Mouse (Mus musculus): Measurements from ENCODE around the gene Ddx39. TPM values are rescaled to one million over a fixed set of nuclear protein-coding genes. Genes with fewer than 3 reads are reported as not detected.

The Ddx39 gene
- polyA plus RNA-seq, 1 experiment from 2014 or later: 150 TPM

GRCm38 (mm10) chr8:83739711-83740468 is 24.9 kb downstream of the Ddx39 start:
- no peak for ATAC-seq (ENCODE audit: low read depth)
- Histone ChIP-seq H3K27me3 (ENCODE audit: control insufficient read depth, insufficient read depth, low read depth, low read length) (no peaks in the 10 kb centered on the region), H3K27ac (ENCODE audit: low read length) (peak overlapping the region; percentile 94), H3K4me3 (ENCODE audit: low read length) (peak overlapping the region; percentile 66), H3K9ac (ENCODE audit: low read length) (peak overlapping the region; percentile 77), H3K36me3 (ENCODE audit: control insufficient read depth, insufficient read depth, low read length) (no peaks in the 10 kb centered on the region), H3K4me2 (ENCODE audit: low read depth, low read length) (peak overlapping the region; percentile 75), H3K4me1 (replicated peaks; ENCODE audit: control insufficient read depth, insufficient read depth, low read length) (peaks cover 31% of the 10 kb centered on the region), H3K9me3 (ENCODE audit: control insufficient read depth, low read length) (no peaks in the 10 kb centered on the region)
- WGBS: 29% methylated on average over 8 of the region's 8 CpGs

- H3K27ac ChIP-seq (ENCODE audit: low read length): peak overlapping the region; percentile 94
- H3K4me2 ChIP-seq (ENCODE audit: low read depth, low read length): peak overlapping the region; percentile 75
- no peaks in the 10 kb centered on the region for H3K36me3 ChIP-seq (ENCODE audit: control insufficient read depth, insufficient read depth, low read length)
- WGBS: 17% methylated on average over 3 of the region's 3 CpGs
- ATAC-seq (ENCODE audit: low read depth): peak; percentile 11; the same call in 1 of the 2 replicates
- peaks cover 31% of the 10 kb centered on the region for H3K4me1 ChIP-seq (replicated peaks; ENCODE audit: control insufficient read depth, insufficient read depth, low read length)
- no peaks in the 10 kb centered on the region for H3K9me3 ChIP-seq (ENCODE audit: control insufficient read depth, low read length)
- H3K4me3 ChIP-seq (ENCODE audit: low read length): peak overlapping the region; percentile 66
- peak overlapping the region; percentile 77 for H3K9ac ChIP-seq (ENCODE audit: low read length)
- H3K27me3 ChIP-seq (ENCODE audit: control insufficient read depth, insufficient read depth, low read depth, low read length): no peaks in the 10 kb centered on the region; the same call in 1 of the 2 replicates
These were observed 25.6 kb downstream of the Ddx39 start for GRCm38 (mm10) chr8:83740586-83740975.

GRCm38 (mm10) chr8:83740976-83741741 is 26.2 kb downstream of the Ddx39 start, which contains the start of gene Adgre5:
Gene Adgre5, minus strand, starts transcription at chr8:83741326.
- peaks cover 31% of the 10 kb centered on the region for H3K4me1 ChIP-seq (replicated peaks; ENCODE audit: control insufficient read depth, insufficient read depth, low read length)
- H3K36me3 ChIP-seq (ENCODE audit: control insufficient read depth, insufficient read depth, low read length): no peaks in the 10 kb centered on the region
- peak within 1 kb of the TSS; percentile 77 for H3K9ac ChIP-seq (ENCODE audit: low read length)
- H3K4me2 ChIP-seq (ENCODE audit: low read depth, low read length): peak within 1 kb of the TSS; percentile 75
- H3K9me3 ChIP-seq (ENCODE audit: control insufficient read depth, low read length): no peaks in the 10 kb centered on the region
- under 1% methylated on average over 46 of the region's 56 CpGs for WGBS
- H3K27me3 ChIP-seq (ENCODE audit: control insufficient read depth, insufficient read depth, low read depth, low read length): no peaks in the 10 kb centered on the region; the same call in 1 of the 2 replicates
- peak within 1 kb of the TSS; percentile 66 for H3K4me3 ChIP-seq (ENCODE audit: low read length)
- peak within 1 kb of the TSS; percentile 94 for H3K27ac ChIP-seq (ENCODE audit: low read length)
- peak; percentile 90 for ATAC-seq (ENCODE audit: low read depth)

- peak overlapping the region; percentile 77 for H3K9ac ChIP-seq (ENCODE audit: low read length)
- H3K4me3 ChIP-seq (ENCODE audit: low read length): peak overlapping the region; percentile 66
- ATAC-seq (ENCODE audit: low read depth): peak; percentile 11; the same call in 1 of the 2 replicates
- WGBS: 63% methylated on average over 19 of the region's 19 CpGs
- H3K27me3 ChIP-seq (ENCODE audit: control insufficient read depth, insufficient read depth, low read depth, low read length): no peaks in the 10 kb centered on the region; the same call in 1 of the 2 replicates
- H3K27ac ChIP-seq (ENCODE audit: low read length): peak overlapping the region; percentile 94
- peaks cover 31% of the 10 kb centered on the region for H3K4me1 ChIP-seq (replicated peaks; ENCODE audit: control insufficient read depth, insufficient read depth, low read length)
- H3K36me3 ChIP-seq (ENCODE audit: control insufficient read depth, insufficient read depth, low read length): no peaks in the 10 kb centered on the region
- no peaks in the 10 kb centered on the region for H3K9me3 ChIP-seq (ENCODE audit: control insufficient read depth, low read length)
- peak overlapping the region; percentile 75 for H3K4me2 ChIP-seq (ENCODE audit: low read depth, low read length)
These were observed 27.1 kb downstream of the Ddx39 start for GRCm38 (mm10) chr8:83741849-83742655.

- Histone ChIP-seq H3K27ac (ENCODE audit: low read length) (no peak overlapping the region), H3K36me3 (ENCODE audit: control insufficient read depth, insufficient read depth, low read length) (no peaks in the 10 kb centered on the region), H3K9ac (ENCODE audit: low read length) (no peak overlapping the region), H3K9me3 (ENCODE audit: control insufficient read depth, low read length) (no peaks in the 10 kb centered on the region), H3K4me2 (ENCODE audit: low read depth, low read length) (no peak overlapping the region), H3K4me3 (ENCODE audit: low read length) (no peak overlapping the region), H3K27me3 (ENCODE audit: control insufficient read depth, insufficient read depth, low read depth, low read length) (no peaks in the 10 kb centered on the region; the same call in 1 of the 2 replicates), H3K4me1 (replicated peaks; ENCODE audit: control insufficient read depth, insufficient read depth, low read length) (peaks cover 26% of the 10 kb centered on the region)
- ATAC-seq (ENCODE audit: low read depth): no peak
- WGBS: 89% methylated on average over 6 of the region's 6 CpGs
These were observed 28.0 kb downstream of the Ddx39 start for GRCm38 (mm10) chr8:83742968-83743367.

GRCm38 (mm10) chr8:83744070-83744469 is 29.1 kb downstream of the Ddx39 start:
- H3K9ac ChIP-seq (ENCODE audit: low read length): no peak overlapping the region
- no peak overlapping the region for H3K4me3 ChIP-seq (ENCODE audit: low read length)
- H3K9me3 ChIP-seq (ENCODE audit: control insufficient read depth, low read length): no peaks in the 10 kb centered on the region
- H3K36me3 ChIP-seq (ENCODE audit: control insufficient read depth, insufficient read depth, low read length): no peaks in the 10 kb centered on the region
- no peak overlapping the region for H3K27ac ChIP-seq (ENCODE audit: low read length)
- H3K4me2 ChIP-seq (ENCODE audit: low read depth, low read length): no peak overlapping the region
- no peak for ATAC-seq (ENCODE audit: low read depth)
- H3K27me3 ChIP-seq (ENCODE audit: control insufficient read depth, insufficient read depth, low read depth, low read length): no peaks in the 10 kb centered on the region; the same call in 1 of the 2 replicates
- peaks cover 28% of the 10 kb centered on the region for H3K4me1 ChIP-seq (replicated peaks; ENCODE audit: control insufficient read depth, insufficient read depth, low read length)
- WGBS: 83% methylated on average over 4 of the region's 4 CpGs

- WGBS: 2% methylated on average over 28 of the region's 28 CpGs
- Histone ChIP-seq H3K4me2 (ENCODE audit: low read depth, low read length) (peak overlapping the region; percentile 62), H3K27ac (ENCODE audit: low read length) (peak overlapping the region; percentile 92), H3K4me3 (ENCODE audit: low read length) (peak overlapping the region; percentile 34), H3K27me3 (ENCODE audit: control insufficient read depth, insufficient read depth, low read depth, low read length) (no peaks in the 10 kb centered on the region; the same call in 1 of the 2 replicates), H3K9ac (ENCODE audit: low read length) (peak overlapping the region; percentile 52), H3K4me1 (replicated peaks; ENCODE audit: control insufficient read depth, insufficient read depth, low read length) (peaks cover 13% of the 10 kb centered on the region), H3K9me3 (ENCODE audit: control insufficient read depth, low read length) (no peaks in the 10 kb centered on the region), H3K36me3 (ENCODE audit: control insufficient read depth, insufficient read depth, low read length) (no peaks in the 10 kb centered on the region)
- ATAC-seq (ENCODE audit: low read depth): peak; percentile 90
These were observed 32.8 kb downstream of the Ddx39 start for GRCm38 (mm10) chr8:83747661-83748346.

- Histone ChIP-seq H3K4me1 (replicated peaks; ENCODE audit: control insufficient read depth, insufficient read depth, low read length) (peaks cover 13% of the 10 kb centered on the region), H3K9ac (ENCODE audit: low read length) (no peak overlapping the region), H3K27me3 (ENCODE audit: control insufficient read depth, insufficient read depth, low read depth, low read length) (no peaks in the 10 kb centered on the region; the same call in 1 of the 2 replicates), H3K9me3 (ENCODE audit: control insufficient read depth, low read length) (no peaks in the 10 kb centered on the region), H3K4me3 (ENCODE audit: low read length) (no peak overlapping the region), H3K27ac (ENCODE audit: low read length) (peak overlapping the region; percentile 92), H3K36me3 (ENCODE audit: control insufficient read depth, insufficient read depth, low read length) (no peaks in the 10 kb centered on the region), H3K4me2 (ENCODE audit: low read depth, low read length) (no peak overlapping the region)
- WGBS: 26% methylated on average over 3 of the region's 3 CpGs
- peak; percentile 72 for ATAC-seq (ENCODE audit: low read depth)
These were observed 33.7 kb downstream of the Ddx39 start for GRCm38 (mm10) chr8:83748708-83749107.
